Mouse (Mus musculus): ENCODE measurements around the gene Cnnm3.

DNA sequence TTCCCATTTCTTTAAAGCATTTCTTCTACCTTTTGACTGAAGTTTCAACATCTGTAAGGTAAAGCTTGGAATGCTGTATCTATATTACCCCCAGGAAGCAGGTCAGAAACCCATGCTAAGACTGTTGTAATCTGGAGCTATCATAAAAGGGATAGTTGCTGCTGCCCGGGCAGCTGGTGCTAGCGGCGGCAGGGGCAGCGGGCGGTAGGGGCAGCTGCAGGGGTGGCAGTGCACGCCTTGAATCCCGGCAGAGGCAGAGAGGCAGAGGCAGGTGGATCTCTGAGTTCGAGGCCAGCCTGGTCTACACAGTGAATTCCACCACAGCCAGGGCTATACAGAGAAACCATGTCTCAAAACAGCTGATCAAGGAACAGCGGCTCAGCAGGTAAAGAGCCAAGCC is 31.3 kb downstream of the Cnnm3 start:
- no peak for TF ChIP-seq CTCF (IDR thresholded peaks at IDR 0.05; ENCODE audit: borderline replicate concordance, insufficient read depth, low read depth, low read length)
- no peak for TF ChIP-seq POLR2A (IDR thresholded peaks at IDR 0.05; ENCODE audit: borderline replicate concordance, insufficient read depth, low read length)
